Mouse (Mus musculus) megakaryocyte, embryonic 14.5 days (primary cell): ENCODE measurements at regions not wholly inside any gene's neighbourhood (a gene's known extent, or its start where the extent isn't known, plus 50 kb on each side); places are given as distances from the start of the nearest gene placed in this dataset.
"Not testable (repeated sequence)": the region's sequence is repeated elsewhere in the genome, so short reads cannot be mapped to it uniquely, and the experiment has no call there.

Experiments used
- FLI1 ChIP-seq: IDR thresholded peaks from 2 replicates; pipeline ENCODE4 v1.6.1; 2012; ENCODE audit warnings: low read length, inconsistent platforms, mixed read lengths
- GATA1 ChIP-seq: IDR thresholded peaks from 3 replicates; pipeline ENCODE4 v1.6.1; 2012; ENCODE audit warnings: mixed read lengths, low read length, inconsistent platforms, borderline replicate concordance

GRCm38 (mm10) chr13:52305328-52305727 lies 225.8 kb downstream of the Diras2 start:
- TF ChIP-seq GATA1, FLI1: not testable (repeated sequence)
